Mouse (Mus musculus): ENCODE measurements around the gene Polr1a. TPM values are rescaled to one million over a fixed set of nuclear protein-coding genes. Genes with fewer than 3 reads are reported as not detected.

Gene Polr1a
- polyA plus RNA-seq, 1 experiment from 2014 or later = 28.9 TPM

DNA sequence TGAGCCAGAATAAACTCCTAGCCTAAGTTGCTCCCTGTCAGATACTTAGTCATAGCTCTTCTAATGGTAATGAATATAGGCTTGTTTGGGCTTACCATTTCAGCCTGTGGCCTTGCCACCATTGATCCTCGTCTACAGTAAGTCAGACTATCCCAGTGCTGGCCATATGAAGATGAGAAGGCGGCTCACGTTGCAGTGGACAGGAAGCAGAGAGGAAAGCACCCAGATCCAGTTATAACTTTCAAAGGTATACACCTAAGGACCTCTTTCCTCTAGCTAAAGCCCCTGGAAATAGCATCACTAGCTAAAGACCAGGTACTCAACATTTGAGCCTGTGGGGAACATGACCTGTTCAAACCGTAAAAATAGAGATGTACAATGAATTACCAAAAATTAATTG lies 77.1 kb downstream of the Polr1a start:
- Histone ChIP-seq H3K27ac (ENCODE audit: low read depth, low read length) (no peak overlapping the region), H3K4me2 (ENCODE audit: low read depth) (no peak overlapping the region), H3K9ac (ENCODE audit: low read length) (no peak overlapping the region), H3K4me3 (ENCODE audit: low read depth, low read length) (no peak overlapping the region), H3K9me3 (ENCODE audit: control insufficient read depth, low read length) (no peaks in the 10 kb centered on the region), H3K27me3 (ENCODE audit: control insufficient read depth, insufficient read depth, low read length) (no peaks in the 10 kb centered on the region), H3K36me3 (ENCODE audit: control insufficient read depth, insufficient read depth, low read length) (no peaks in the 10 kb centered on the region), H3K4me1 (ENCODE audit: control insufficient read depth, insufficient read depth, low read length) (0 out of 2 replicates have a peak, but pooled peaks cover under 1% of the 10 kb centered on the region)
- DNase-seq (ENCODE audit: low spot score) (no peak), ATAC-seq (ENCODE audit: insufficient read depth, low FRiP score, low TSS enrichment) (no peak)
- WGBS = 91% methylated on average over 4 of the region's 4 CpGs

DNA sequence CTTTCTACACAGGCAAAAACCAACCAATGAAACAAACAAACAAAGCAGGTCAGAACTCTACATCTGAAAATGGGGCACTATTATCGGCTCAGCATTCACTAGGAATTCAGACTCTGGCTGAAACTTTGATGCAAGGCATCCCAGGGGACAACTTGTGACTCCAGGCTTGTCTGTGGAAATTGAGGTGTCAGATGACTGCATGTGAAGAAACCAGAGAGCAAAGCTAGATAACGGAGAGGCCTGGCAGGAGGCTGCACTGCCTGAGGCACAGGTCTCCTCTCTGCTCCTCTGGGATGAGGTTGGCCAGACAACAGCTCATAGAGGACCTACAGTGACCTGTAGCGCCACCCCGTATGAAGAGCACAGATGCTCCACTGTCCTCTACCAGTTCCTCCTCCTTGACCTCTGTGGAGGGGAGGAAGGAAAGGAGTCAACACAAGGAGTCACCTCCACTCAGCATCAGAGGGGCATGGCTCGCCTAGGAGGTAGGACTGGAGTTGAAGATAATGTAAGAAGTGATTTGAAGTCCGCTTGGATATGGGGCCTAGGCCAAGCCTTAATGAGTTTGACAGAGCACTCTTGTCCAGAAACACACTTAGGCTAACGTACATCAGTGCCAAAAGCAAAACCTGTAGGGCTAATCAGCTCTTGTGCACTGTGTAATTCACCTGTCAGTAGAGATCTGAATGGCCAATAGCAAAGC lies 78.8 kb downstream of the Polr1a start:
- WGBS = 64% methylated on average over 7 of the region's 7 CpGs
- Histone ChIP-seq H3K9ac (ENCODE audit: low read length) (no peak overlapping the region), H3K27me3 (ENCODE audit: control insufficient read depth, insufficient read depth, low read length) (no peaks in the 10 kb centered on the region), H3K36me3 (ENCODE audit: control insufficient read depth, insufficient read depth, low read length) (no peaks in the 10 kb centered on the region), H3K4me1 (ENCODE audit: control insufficient read depth, insufficient read depth, low read length) (0 out of 2 replicates have a peak, but pooled peaks cover 3% of the 10 kb centered on the region), H3K4me3 (ENCODE audit: low read depth, low read length) (no peak overlapping the region), H3K4me2 (ENCODE audit: low read depth) (no peak overlapping the region), H3K9me3 (ENCODE audit: control insufficient read depth, low read length) (no peaks in the 10 kb centered on the region), H3K27ac (ENCODE audit: low read depth, low read length) (no peak overlapping the region)
- ATAC-seq (ENCODE audit: insufficient read depth, low FRiP score, low TSS enrichment) (no peak), DNase-seq (ENCODE audit: low spot score) (no peak)

DNA sequence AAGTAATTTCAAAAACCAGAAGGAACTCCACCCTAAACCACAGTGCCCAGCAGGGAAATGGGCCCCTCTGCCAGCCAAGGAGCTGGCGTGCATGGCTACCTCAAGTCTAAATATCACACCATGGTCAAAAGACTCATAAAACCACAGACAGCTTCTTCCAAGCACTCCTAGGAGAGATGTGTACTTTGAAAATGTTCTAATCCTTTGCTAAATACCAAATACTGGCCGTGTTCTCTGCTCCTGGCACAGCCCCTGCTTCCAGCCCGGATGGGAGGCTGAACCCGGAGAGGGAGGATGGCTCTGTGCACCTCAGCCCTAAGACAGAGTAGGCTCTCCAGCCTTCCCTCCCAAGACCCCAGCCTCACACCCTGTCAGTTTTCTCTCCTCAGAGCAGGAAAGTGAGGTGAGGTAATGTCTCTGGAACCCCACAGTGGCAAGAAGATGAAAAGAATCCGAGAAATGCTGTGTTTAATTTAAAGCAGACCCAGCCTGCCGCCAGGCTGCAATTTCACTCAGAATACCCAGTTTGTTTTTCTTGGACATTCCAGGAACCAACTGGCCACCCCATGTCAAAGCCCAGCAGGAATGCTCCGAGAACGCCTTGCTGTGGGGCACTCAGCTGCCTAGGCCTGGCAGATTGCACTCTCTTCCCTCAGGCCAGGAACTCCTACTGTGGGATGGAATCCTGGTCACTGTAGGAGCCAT lies 80.9 kb downstream of the Polr1a start:
- Histone ChIP-seq H3K9me3 (ENCODE audit: control insufficient read depth, low read length) (no peaks in the 10 kb centered on the region), H3K4me2 (ENCODE audit: low read depth) (no peak overlapping the region), H3K4me1 (ENCODE audit: control insufficient read depth, insufficient read depth, low read length) (0 out of 2 replicates have a peak, but pooled peaks cover 3% of the 10 kb centered on the region), H3K36me3 (ENCODE audit: control insufficient read depth, insufficient read depth, low read length) (no peaks in the 10 kb centered on the region), H3K4me3 (ENCODE audit: low read depth, low read length) (no peak overlapping the region), H3K27ac (ENCODE audit: low read depth, low read length) (peak overlapping the region; percentile 49; the same call in 1 of the 2 replicates), H3K9ac (ENCODE audit: low read length) (no peak overlapping the region), H3K27me3 (ENCODE audit: control insufficient read depth, insufficient read depth, low read length) (no peaks in the 10 kb centered on the region)
- WGBS = 40% methylated on average over 8 of the region's 8 CpGs
- peak; percentile 57 for DNase-seq (ENCODE audit: low spot score)
- no peak for ATAC-seq (ENCODE audit: insufficient read depth, low FRiP score, low TSS enrichment)

DNA sequence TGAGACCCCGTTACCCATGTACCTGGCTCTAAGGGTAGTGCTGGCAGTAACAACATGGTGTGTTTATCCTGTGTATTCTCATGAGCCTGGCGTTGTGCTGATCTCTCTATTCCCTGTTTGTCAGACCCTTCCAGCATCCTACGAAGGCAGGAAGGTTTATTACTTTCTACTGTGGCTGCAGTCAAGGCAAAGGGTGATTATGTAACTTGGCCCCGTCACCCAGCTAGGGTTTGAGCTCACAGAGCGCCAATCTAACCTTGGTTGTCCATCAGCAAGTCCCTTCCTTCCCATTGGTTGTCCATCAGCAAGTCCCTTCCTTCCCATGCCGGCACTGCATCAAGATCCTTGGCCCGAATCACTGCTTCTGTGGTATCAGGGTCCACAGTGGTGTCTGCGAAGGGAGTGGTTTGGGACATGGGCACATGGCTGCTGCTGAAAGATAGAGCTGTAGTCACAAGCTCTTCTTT lies 81.6 kb downstream of the Polr1a start:
- WGBS = 63% methylated on average over 8 of the region's 8 CpGs
- DNase-seq (ENCODE audit: low spot score) (no peak), ATAC-seq (ENCODE audit: insufficient read depth, low FRiP score, low TSS enrichment) (no peak)
- Histone ChIP-seq H3K9ac (ENCODE audit: low read length) (no peak overlapping the region), H3K27ac (ENCODE audit: low read depth, low read length) (peak overlapping the region; percentile 30; the same call in 1 of the 2 replicates), H3K4me1 (ENCODE audit: control insufficient read depth, insufficient read depth, low read length) (0 out of 2 replicates have a peak, but pooled peaks cover 3% of the 10 kb centered on the region), H3K27me3 (ENCODE audit: control insufficient read depth, insufficient read depth, low read length) (no peaks in the 10 kb centered on the region), H3K4me2 (ENCODE audit: low read depth) (no peak overlapping the region), H3K36me3 (ENCODE audit: control insufficient read depth, insufficient read depth, low read length) (no peaks in the 10 kb centered on the region), H3K4me3 (ENCODE audit: low read depth, low read length) (no peak overlapping the region), H3K9me3 (ENCODE audit: control insufficient read depth, low read length) (no peaks in the 10 kb centered on the region)

DNA sequence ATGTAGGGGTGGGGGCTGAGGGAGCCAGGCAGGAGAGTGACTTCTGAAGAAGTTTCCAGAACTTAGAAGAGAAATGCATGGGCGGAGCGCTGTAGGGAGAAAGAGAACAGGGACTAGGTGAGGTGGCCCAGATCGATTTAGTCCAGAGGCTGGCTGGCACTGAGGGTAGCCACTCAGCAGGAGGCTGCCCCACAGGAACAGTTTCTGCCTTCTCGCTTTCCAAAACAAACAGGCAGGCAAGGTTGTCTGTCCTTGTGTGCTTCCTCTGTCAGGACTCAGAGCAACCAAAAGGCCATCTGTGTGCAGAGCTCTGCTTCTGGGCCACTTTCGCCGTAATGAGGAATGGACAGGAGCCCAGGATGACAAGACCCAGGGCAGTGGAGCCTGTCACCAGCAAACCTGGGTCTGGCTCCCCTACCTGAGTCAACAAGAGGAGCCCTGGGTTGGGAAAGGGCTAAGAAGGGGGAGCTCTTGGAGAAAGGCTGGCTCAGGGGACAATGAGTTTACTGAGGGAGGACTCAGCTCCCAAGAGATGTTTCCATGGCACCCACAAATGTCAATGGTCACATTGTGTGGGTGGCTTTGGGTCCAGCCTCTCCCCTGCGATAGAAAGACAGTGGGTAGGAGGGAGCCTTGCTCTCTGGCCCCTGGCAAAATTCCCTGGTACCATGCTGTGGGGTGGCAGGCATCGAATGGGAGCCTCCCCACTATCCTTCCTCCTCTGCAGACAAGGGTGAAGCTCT lies 82.5 kb downstream of the Polr1a start:
- WGBS = 60% methylated on average over 8 of the region's 8 CpGs
- ATAC-seq (ENCODE audit: insufficient read depth, low FRiP score, low TSS enrichment) (no peak), DNase-seq (ENCODE audit: low spot score) (no peak)
- Histone ChIP-seq H3K9me3 (ENCODE audit: control insufficient read depth, low read length) (no peaks in the 10 kb centered on the region), H3K4me3 (ENCODE audit: low read depth, low read length) (no peak overlapping the region), H3K4me2 (ENCODE audit: low read depth) (no peak overlapping the region), H3K36me3 (ENCODE audit: control insufficient read depth, insufficient read depth, low read length) (no peaks in the 10 kb centered on the region), H3K4me1 (ENCODE audit: control insufficient read depth, insufficient read depth, low read length) (0 out of 2 replicates have a peak, but pooled peaks cover 3% of the 10 kb centered on the region), H3K27me3 (ENCODE audit: control insufficient read depth, insufficient read depth, low read length) (no peaks in the 10 kb centered on the region), H3K27ac (ENCODE audit: low read depth, low read length) (no peak overlapping the region), H3K9ac (ENCODE audit: low read length) (no peak overlapping the region)

DNA sequence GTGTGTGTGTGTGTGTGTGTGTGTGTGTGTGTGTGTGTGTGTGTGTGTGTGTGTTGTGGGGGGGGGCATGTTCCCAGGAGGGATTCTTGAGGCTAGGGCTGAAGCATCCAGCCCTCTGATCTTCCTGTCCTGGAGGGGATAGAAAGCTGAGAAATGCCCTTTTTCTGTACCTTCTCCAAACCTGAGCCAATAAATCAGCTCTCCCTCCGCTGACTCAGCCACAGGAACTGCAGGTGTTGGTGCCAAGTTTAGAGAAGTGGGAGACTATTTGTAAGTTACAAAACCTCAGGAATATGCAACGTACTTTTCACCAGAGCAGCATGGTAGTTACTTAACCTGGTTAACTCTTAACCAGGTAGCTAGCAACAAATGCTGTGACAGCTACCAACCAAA lies 83.1 kb downstream of the Polr1a start:
- no peaks in the 10 kb centered on the region for H3K36me3 ChIP-seq (ENCODE audit: control insufficient read depth, insufficient read depth, low read length)
- H3K4me1 ChIP-seq (ENCODE audit: control insufficient read depth, insufficient read depth, low read length) = 0 out of 2 replicates have a peak, but pooled peaks cover 3% of the 10 kb centered on the region
- no peak for ATAC-seq (ENCODE audit: insufficient read depth, low FRiP score, low TSS enrichment)
- no peaks in the 10 kb centered on the region for H3K9me3 ChIP-seq (ENCODE audit: control insufficient read depth, low read length)
- H3K4me2 ChIP-seq (ENCODE audit: low read depth) = no peak overlapping the region
- no peak overlapping the region for H3K9ac ChIP-seq (ENCODE audit: low read length)
- DNase-seq (ENCODE audit: low spot score) = no peak
- no peak overlapping the region for H3K4me3 ChIP-seq (ENCODE audit: low read depth, low read length)
- no peaks in the 10 kb centered on the region for H3K27me3 ChIP-seq (ENCODE audit: control insufficient read depth, insufficient read depth, low read length)
- no peak overlapping the region for H3K27ac ChIP-seq (ENCODE audit: low read depth, low read length)
- WGBS = 68% methylated on average over 2 of the region's 2 CpGs

DNA sequence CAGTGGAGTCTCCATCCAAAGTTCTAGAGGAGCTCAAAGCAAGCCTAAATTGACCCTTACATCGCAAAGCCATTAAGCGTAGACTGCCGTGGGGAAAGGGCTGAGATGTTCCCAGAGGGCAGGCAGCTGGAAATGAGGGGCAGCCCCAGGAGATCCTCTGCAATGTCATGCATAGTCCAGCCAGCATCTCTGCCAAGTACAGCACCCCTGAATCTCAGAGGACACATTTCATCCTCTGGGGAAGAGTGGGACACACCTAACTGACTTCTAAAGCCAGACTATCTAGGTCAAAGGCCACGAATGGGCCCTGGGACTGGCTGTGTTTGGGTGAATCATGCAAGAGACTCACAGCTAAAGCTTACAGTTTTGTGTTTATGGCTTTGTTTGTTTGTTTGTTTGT lies 85.2 kb downstream of the Polr1a start:
- no peak for ATAC-seq (ENCODE audit: insufficient read depth, low FRiP score, low TSS enrichment)
- Histone ChIP-seq H3K4me2 (ENCODE audit: low read depth) (no peak overlapping the region), H3K27ac (ENCODE audit: low read depth, low read length) (no peak overlapping the region), H3K4me3 (ENCODE audit: low read depth, low read length) (no peak overlapping the region), H3K4me1 (ENCODE audit: control insufficient read depth, insufficient read depth, low read length) (0 out of 2 replicates have a peak, but pooled peaks cover 3% of the 10 kb centered on the region), H3K9me3 (ENCODE audit: control insufficient read depth, low read length) (no peaks in the 10 kb centered on the region), H3K9ac (ENCODE audit: low read length) (no peak overlapping the region), H3K36me3 (ENCODE audit: control insufficient read depth, insufficient read depth, low read length) (no peaks in the 10 kb centered on the region), H3K27me3 (ENCODE audit: control insufficient read depth, insufficient read depth, low read length) (no peaks in the 10 kb centered on the region)
- DNase-seq (ENCODE audit: low spot score) = no peak
- WGBS = 74% methylated on average over 4 of the region's 4 CpGs

DNA sequence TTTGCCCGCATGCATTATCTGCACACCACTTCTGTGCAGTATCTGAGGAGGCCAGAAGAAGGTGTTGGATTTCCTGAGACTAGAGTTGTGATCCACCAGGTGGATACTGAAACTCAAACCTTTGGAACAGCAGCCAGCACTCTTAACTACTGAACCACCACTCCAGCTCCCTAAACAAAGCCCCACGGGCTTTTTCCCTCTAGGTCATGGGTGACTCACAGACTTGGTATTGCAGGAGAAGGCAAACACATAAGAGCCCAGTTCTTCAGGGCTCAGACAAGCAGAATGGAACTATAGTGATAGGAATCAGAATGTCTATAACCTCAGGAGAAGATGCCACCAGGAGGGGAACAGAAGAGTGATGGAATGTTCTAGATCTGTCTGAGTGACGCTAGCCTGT lies 86.2 kb downstream of the Polr1a start:
- Histone ChIP-seq H3K4me3 (ENCODE audit: low read depth, low read length) (no peak overlapping the region), H3K4me2 (ENCODE audit: low read depth) (no peak overlapping the region), H3K36me3 (ENCODE audit: control insufficient read depth, insufficient read depth, low read length) (no peaks in the 10 kb centered on the region), H3K27ac (ENCODE audit: low read depth, low read length) (no peak overlapping the region), H3K9me3 (ENCODE audit: control insufficient read depth, low read length) (no peaks in the 10 kb centered on the region), H3K27me3 (ENCODE audit: control insufficient read depth, insufficient read depth, low read length) (no peaks in the 10 kb centered on the region), H3K4me1 (ENCODE audit: control insufficient read depth, insufficient read depth, low read length) (0 out of 2 replicates have a peak, but pooled peaks cover 3% of the 10 kb centered on the region), H3K9ac (ENCODE audit: low read length) (no peak overlapping the region)
- DNase-seq (ENCODE audit: low spot score) = no peak
- no peak for ATAC-seq (ENCODE audit: insufficient read depth, low FRiP score, low TSS enrichment)
- WGBS = 92% methylated on average over 3 of the region's 3 CpGs
